In the genomic region with DNA sequence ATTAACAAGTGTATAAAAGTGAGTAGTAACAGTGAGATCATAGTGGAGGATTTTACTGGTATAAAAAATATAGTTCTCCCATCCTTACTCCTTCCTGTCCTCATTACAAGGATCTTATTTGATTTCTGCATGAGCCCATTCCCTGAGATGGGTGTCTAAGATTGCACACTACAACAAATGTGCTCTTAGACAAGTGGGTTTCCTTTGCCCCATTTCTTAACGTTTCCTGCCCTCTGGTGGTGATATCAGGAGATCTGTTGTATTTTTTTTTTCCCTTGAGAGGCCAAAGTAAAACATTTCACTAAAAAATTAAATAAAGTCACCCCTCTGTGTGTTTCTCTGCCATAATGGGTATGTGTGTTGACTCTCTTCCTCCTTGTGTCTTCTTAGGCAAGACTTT, we compare ENCODE assay signal across 9 mouse cellular contexts.
A peak's percentile ranks its signal among the peaks of the same experiment; 100 is the strongest.
DNase-seq lines count a peak whose midpoint lies in the region; ATAC-seq lines count a peak whose summit lies in the region.
"Had no signal": no experiment of that assay in that cellular context is flagged by ENCODE, and none has a peak within 500 bp of the region (broad histone marks: within the 10 kb centered on the region; RNA-seq: fewer than 3 reads in every experiment).

No protein-coding gene starts in this region.

- H3K4me1 ChIP-seq in hindbrain, embryonic 14.5 days (replicated peaks; ENCODE audit: control insufficient read depth, insufficient read depth, low read length), result no peaks in the 10 kb centered on the region
- no peaks in the 10 kb centered on the region for H3K4me1 ChIP-seq in hindbrain, embryonic 10.5 days (replicated peaks)

- DNase-seq in hindbrain, embryonic 14.5 days (ENCODE audit: low spot score), result peak; percentile 79
- no peak for DNase-seq in hindbrain, embryonic 10.5 days (ENCODE audit: low spot score)
- DNase-seq in thymus, postnatal 0 days (ENCODE audit: low spot score), result peak; percentile 63
- no peak for DNase-seq in thymus, adult 18-20 months
- DNase-seq in telencephalon, adult 2 months (ENCODE audit: low read depth, low spot score), result peak; percentile 34
- no peak for DNase-seq in ovary, adult 18-20 months (ENCODE audit: low spot score)
- no peak for DNase-seq in gastrocnemius, adult 18-20 months (ENCODE audit: low spot score)

- WGBS in hindbrain, embryonic 14.5 days, result 21% methylated on average over 1 of the region's 1 CpGs
- 9% methylated on average over 1 of the region's 1 CpGs for WGBS in hindbrain, embryonic 10.5 days

- H3K36me3 ChIP-seq in hindbrain, embryonic 14.5 days (replicated peaks; ENCODE audit: control insufficient read depth, insufficient read depth), result no peaks in the 10 kb centered on the region
- no peaks in the 10 kb centered on the region for H3K36me3 ChIP-seq in hindbrain, embryonic 10.5 days

- no peak overlapping the region for H3K9ac ChIP-seq in hindbrain, embryonic 14.5 days
- H3K9ac ChIP-seq: liver, embryonic 14.5 days had no signal

- no peaks in the 10 kb centered on the region for H3K27me3 ChIP-seq in hindbrain, embryonic 14.5 days (ENCODE audit: control insufficient read depth, insufficient read depth, low read length)
- no peaks in the 10 kb centered on the region for H3K27me3 ChIP-seq in hindbrain, embryonic 10.5 days (ENCODE audit: insufficient read depth, poor library complexity, severe bottlenecking)

- H3K9me3 ChIP-seq in hindbrain, embryonic 14.5 days (ENCODE audit: control insufficient read depth, low read length), result no peaks in the 10 kb centered on the region
- H3K9me3 ChIP-seq in hindbrain, embryonic 10.5 days, result no peaks in the 10 kb centered on the region

- H3K4me2 ChIP-seq in hindbrain, embryonic 14.5 days (replicated peaks), result no peak overlapping the region

- no peak for ATAC-seq in hindbrain, embryonic 14.5 days (ENCODE audit: low FRiP score)
- ATAC-seq in common myeloid progenitor, adult 5-6 weeks (replicated peaks; ENCODE audit: low read depth, poor library complexity, severe bottlenecking), result peak; percentile 77; the same call in 1 of the 2 replicates

- H3K27ac ChIP-seq in hindbrain, embryonic 14.5 days, result no peak overlapping the region
- no peak overlapping the region for H3K27ac ChIP-seq in hindbrain, embryonic 10.5 days
- H3K27ac ChIP-seq: liver, embryonic 14.5 days had no signal

- H3K4me3 ChIP-seq in hindbrain, embryonic 14.5 days (replicated peaks; ENCODE audit: low read length), result no peak overlapping the region
- no peak overlapping the region for H3K4me3 ChIP-seq in hindbrain, embryonic 10.5 days

Comparison
In these comparisons a context has a peak if more than half of its experiments do, and no peak if none do; other contexts are left out.
1. DNase-seq: peak in hindbrain, embryonic 14.5 days (single experiment), thymus, postnatal 0 days (single experiment) and telencephalon, adult 2 months (single experiment); none in hindbrain, embryonic 10.5 days (single experiment), thymus, adult 18-20 months (0 of 2), ovary, adult 18-20 months (single experiment) and gastrocnemius, adult 18-20 months (single experiment).